8 mouse cellular contexts compared by ENCODE assay signal in the genomic region with DNA sequence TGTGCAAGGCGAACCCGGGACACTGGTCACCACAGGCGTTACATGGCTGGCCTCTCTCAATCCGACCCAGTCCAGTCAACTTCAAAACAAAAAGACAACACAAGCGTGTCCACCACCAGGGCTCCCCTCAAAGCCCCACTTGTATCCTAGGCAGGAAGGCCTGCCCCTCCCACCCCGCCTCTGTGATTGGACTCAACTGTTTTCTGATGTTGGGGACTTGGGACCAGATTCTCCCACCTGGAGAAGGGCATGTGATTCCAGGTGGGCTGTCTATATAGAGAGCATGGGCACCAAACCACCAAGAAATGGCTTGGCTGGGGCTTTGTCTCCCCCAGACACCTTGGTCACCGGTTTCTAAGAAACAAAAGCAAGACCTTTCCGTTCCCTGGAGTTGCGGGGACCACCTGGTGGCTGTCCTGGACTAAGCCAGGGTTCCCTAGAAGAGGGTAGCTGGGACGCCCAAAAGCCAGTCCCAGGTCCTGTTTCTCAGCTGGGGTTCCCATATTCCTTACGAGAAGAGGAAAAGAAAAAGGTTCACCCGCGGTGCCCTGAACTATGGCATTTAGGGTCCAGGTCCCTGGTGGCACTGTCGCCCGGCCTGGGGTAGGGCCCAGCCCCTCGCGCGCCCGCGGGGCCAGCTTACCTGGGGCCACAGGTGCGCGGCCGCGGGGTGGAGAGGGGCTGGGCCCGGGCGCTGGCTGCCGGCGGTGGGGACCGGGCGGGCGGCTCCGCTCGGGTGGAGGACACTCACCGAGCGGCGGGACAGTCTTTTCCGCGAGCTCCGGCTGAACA. TPM values are rescaled to one million over a fixed set of nuclear protein-coding genes. Genes with fewer than 3 reads are reported as not detected.
A peak's percentile ranks its signal among the peaks of the same experiment; 100 is the strongest.
DNase-seq lines count a peak whose midpoint lies in the region; ATAC-seq and TF ChIP-seq lines count a peak whose summit lies in the region.

No protein-coding gene starts in this region.

- peak overlapping the region; percentile 47 for H3K27ac ChIP-seq in kidney, postnatal 0 days
- no peak overlapping the region for H3K27ac ChIP-seq in liver, embryonic 16.5 days (ENCODE audit: low read length)

- no peak for DNase-seq in kidney, postnatal 0 days (ENCODE audit: low spot score)
- no peak for DNase-seq in kidney, adult 8-10 months
- DNase-seq in embryo, embryonic 9.5 days (ENCODE audit: extremely low spot score), result peak; percentile 28
- peak; percentile 7 to 14 for DNase-seq in heart, postnatal 36 days
- DNase-seq in frontal cortex, postnatal 36 days (ENCODE audit: low spot score in 2 of 2), result no peak
- DNase-seq in cerebellum, adult 11 months, result no peak
- DNase-seq in left cerebral cortex, postnatal 36 days (ENCODE audit: low spot score in 2 of 2), result no peak

- H3K4me2 ChIP-seq in kidney, postnatal 0 days (ENCODE audit: low read length), result peak overlapping the region; percentile 100
- peak overlapping the region; percentile 75 for H3K4me2 ChIP-seq in liver, embryonic 16.5 days (ENCODE audit: low read depth, low read length)

- no peaks in the 10 kb centered on the region for H3K36me3 ChIP-seq in kidney, postnatal 0 days (ENCODE audit: insufficient read depth, low read length)
- no peaks in the 10 kb centered on the region for H3K36me3 ChIP-seq in liver, embryonic 16.5 days (ENCODE audit: control insufficient read depth, insufficient read depth)

- peak overlapping the region; percentile 81 for H3K4me3 ChIP-seq in kidney, postnatal 0 days (replicated peaks; ENCODE audit: low read depth, low read length)
- H3K4me3 ChIP-seq in liver, embryonic 16.5 days (ENCODE audit: low read depth, low read length), result peak overlapping the region; percentile 50

- ATAC-seq in kidney, postnatal 0 days (replicated peaks; ENCODE audit: low FRiP score, low read depth), result peak; percentile 67; the same call in 1 of the 2 replicates
- ATAC-seq in liver, embryonic 16.5 days (ENCODE audit: low read depth), result no peak

- no peaks in the 10 kb centered on the region for H3K27me3 ChIP-seq in kidney, postnatal 0 days (ENCODE audit: insufficient read depth, low read length)
- peaks cover 15% of the 10 kb centered on the region for H3K27me3 ChIP-seq in liver, embryonic 16.5 days (ENCODE audit: control insufficient read depth, insufficient read depth, low read depth, low read length)

- peak overlapping the region; percentile 80 for H3K9ac ChIP-seq in kidney, postnatal 0 days (ENCODE audit: low read depth, low read length)
- H3K9ac ChIP-seq in liver, embryonic 16.5 days (ENCODE audit: low read depth, low read length), result no peak overlapping the region

- intact Hi-C loops in heart, postnatal 36 days (cut with DNase I), result no loop called here
- intact Hi-C loops in left cerebral cortex, postnatal 36 days (cut with DNase I), result no loop called here

- H3K4me1 ChIP-seq in kidney, postnatal 0 days (replicated peaks; ENCODE audit: insufficient read depth, low read length), result no peaks in the 10 kb centered on the region
- H3K4me1 ChIP-seq in liver, embryonic 16.5 days (ENCODE audit: control insufficient read depth, low read depth, low read length), result no peaks in the 10 kb centered on the region

- TF ChIP-seq CTCF in kidney, postnatal 0 days (IDR thresholded peaks at IDR 0.05; ENCODE audit: low read depth), result no peak; the same call in 1 of the 2 replicates

- no peaks in the 10 kb centered on the region for H3K9me3 ChIP-seq in kidney, postnatal 0 days (replicated peaks; ENCODE audit: low read length)
- no peaks in the 10 kb centered on the region for H3K9me3 ChIP-seq in liver, embryonic 16.5 days (replicated peaks; ENCODE audit: control insufficient read depth, low read length)

- WGBS in kidney, postnatal 0 days, result 4% methylated on average over 38 of the region's 39 CpGs
- WGBS in liver, embryonic 16.5 days (ENCODE audit: insufficient replicate concordance), result 5% methylated on average over 39 of the region's 39 CpGs

RNA-seq across cellular contexts. Expression of gene Prickle2, which starts 0.4 kb away (rescaled TPM):
- 3.3 and 3.4 TPM in 2 replicates for polyA plus RNA-seq in kidney, postnatal 0 days (2015; fragmentation: Nextera tagmentation; extraction: Ambion mirVana)
- total RNA-seq in heart, postnatal 36 days (2021), result 1 to 10 TPM; 5.9 TPM
- polyA plus RNA-seq in liver, embryonic 16.5 days (2015; fragmentation: Nextera tagmentation; extraction: Ambion mirVana), result 0.16 and 0.35 TPM in 2 replicates
- 100 to 1,000 TPM; 164 to 189 TPM for total RNA-seq in left cerebral cortex, postnatal 36 days (2021)

Comparison
In these comparisons a context has a peak if more than half of its experiments do, and no peak if none do; other contexts are left out.
1. DNase-seq: peak in embryo, embryonic 9.5 days (single experiment) and heart, postnatal 36 days (2 of 2); none in kidney, postnatal 0 days (single experiment), kidney, adult 8-10 months (0 of 2), frontal cortex, postnatal 36 days (0 of 2), cerebellum, adult 11 months (single experiment) and left cerebral cortex, postnatal 36 days (0 of 2).
2. RNA of gene Prickle2, which starts 0.4 kb away (total RNA-seq): 164 to 189 TPM in left cerebral cortex, postnatal 36 days; 5.9 TPM in heart, postnatal 36 days; every median in the first group is over 10 times any median in the second.